Mouse (Mus musculus): ENCODE measurements at regions not wholly inside any gene's neighbourhood (a gene's known extent, or its start where the extent isn't known, plus 50 kb on each side); places are given as distances from the start of the nearest gene placed in this dataset.

GRCm38 (mm10) chr3:120123155-120123554, 338.9 kb upstream of the Ptbp2 start:
- no peak for DNase-seq (ENCODE audit: low read depth, low spot score)

- no peak for DNase-seq (ENCODE audit: low read depth, low spot score)
Measured at GRCm38 (mm10) chr3:120083171-120083932, 299.1 kb upstream of the Ptbp2 start.

- DNase-seq (ENCODE audit: low read depth, low spot score): no peak
Measured at GRCm38 (mm10) chr3:120073528-120073927, 289.3 kb upstream of the Ptbp2 start.

- DNase-seq (ENCODE audit: low read depth, low spot score): no peak
Measured at GRCm38 (mm10) chr3:120065714-120066113, 281.4 kb upstream of the Ptbp2 start.

- DNase-seq (ENCODE audit: low read depth, low spot score): no peak
Measured at GRCm38 (mm10) chr3:120064854-120065480, 280.7 kb upstream of the Ptbp2 start.

GRCm38 (mm10) chr3:120062264-120062663, 278.0 kb upstream of the Ptbp2 start:
- no peak for DNase-seq (ENCODE audit: low read depth, low spot score)

GRCm38 (mm10) chr3:120059959-120060358, 275.7 kb upstream of the Ptbp2 start:
- DNase-seq (ENCODE audit: low read depth, low spot score): no peak

GRCm38 (mm10) chr3:120055216-120056154, 271.2 kb upstream of the Ptbp2 start:
- DNase-seq (ENCODE audit: low read depth, low spot score): no peak

- DNase-seq (ENCODE audit: low read depth, low spot score): no peak
Measured at GRCm38 (mm10) chr3:120047238-120047637, 263.0 kb upstream of the Ptbp2 start.

GRCm38 (mm10) chr3:120037526-120037925, 253.3 kb upstream of the Ptbp2 start:
- no peak for DNase-seq (ENCODE audit: low read depth, low spot score)

GRCm38 (mm10) chr3:120019826-120020683, 235.8 kb upstream of the Ptbp2 start:
- no peak for DNase-seq (ENCODE audit: low read depth, low spot score)

GRCm38 (mm10) chr3:120015376-120015775, 231.1 kb upstream of the Ptbp2 start:
- no peak for DNase-seq (ENCODE audit: low read depth, low spot score)

GRCm38 (mm10) chr3:120011861-120012260, 227.6 kb upstream of the Ptbp2 start:
- no peak for DNase-seq (ENCODE audit: low read depth, low spot score)

- no peak for DNase-seq (ENCODE audit: low read depth, low spot score)
Measured at GRCm38 (mm10) chr3:120008110-120008509, 223.8 kb upstream of the Ptbp2 start.

- DNase-seq (ENCODE audit: low read depth, low spot score): no peak
Measured at GRCm38 (mm10) chr3:120004588-120004987, 220.3 kb upstream of the Ptbp2 start.

- no peak for DNase-seq (ENCODE audit: low read depth, low spot score)
Measured at GRCm38 (mm10) chr3:120000281-120000680, 216.0 kb upstream of the Ptbp2 start.

- DNase-seq (ENCODE audit: low read depth, low spot score): no peak
Measured at GRCm38 (mm10) chr3:119996258-119996988, 212.2 kb upstream of the Ptbp2 start.

GRCm38 (mm10) chr3:119995781-119996180, 211.5 kb upstream of the Ptbp2 start:
- no peak for DNase-seq (ENCODE audit: low read depth, low spot score)

- DNase-seq (ENCODE audit: low read depth, low spot score): no peak
Measured at GRCm38 (mm10) chr3:119987245-119987852, 203.1 kb upstream of the Ptbp2 start.

- DNase-seq (ENCODE audit: low read depth, low spot score): no peak
Measured at GRCm38 (mm10) chr3:119977349-119977748, 193.1 kb upstream of the Ptbp2 start.

All from WW6 (cell line).